Comparison of ENCODE assay signal across 19 mouse cellular contexts in the genomic region with DNA sequence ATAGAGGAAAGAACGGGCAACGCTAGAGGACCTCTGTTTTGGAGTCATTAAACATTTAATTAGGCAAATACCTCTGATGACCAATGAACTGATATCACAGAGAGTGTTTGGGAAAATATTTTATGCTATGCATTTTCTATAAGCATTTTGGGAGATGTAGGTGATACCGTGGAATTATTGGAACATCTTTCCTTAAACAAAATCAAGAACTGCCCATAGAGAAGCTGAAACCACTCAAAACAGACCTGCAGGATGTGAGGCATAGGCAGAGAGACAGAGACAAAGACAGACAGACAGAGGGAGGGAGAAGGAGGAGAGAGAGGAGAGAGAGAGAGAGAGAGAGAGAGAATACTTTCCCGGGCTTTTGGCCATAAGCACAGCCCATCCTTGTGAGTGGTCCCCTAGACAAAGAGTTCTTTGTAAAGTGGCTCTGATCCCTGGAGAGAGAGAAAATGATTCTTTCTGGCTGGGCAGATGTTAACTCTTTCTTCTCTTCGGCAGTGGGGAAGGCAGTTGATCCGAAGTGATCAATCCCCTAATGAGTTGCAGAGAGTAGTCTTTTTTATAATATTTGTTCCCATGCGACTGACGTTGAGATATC. TPM values are rescaled to one million over a fixed set of nuclear protein-coding genes. Genes with fewer than 3 reads are reported as not detected.
DNase-seq lines count a peak whose midpoint lies in the region; ATAC-seq and TF ChIP-seq lines count a peak whose summit lies in the region.
"Had no signal": no experiment of that assay in that cellular context is flagged by ENCODE, and none has a peak within 500 bp of the region (broad histone marks: within the 10 kb centered on the region; RNA-seq: fewer than 3 reads in every experiment).

No protein-coding gene starts in this region.

- H3K36me3 ChIP-seq in hindbrain, embryonic 10.5 days, result no peaks in the 10 kb centered on the region
- no peaks in the 10 kb centered on the region for H3K36me3 ChIP-seq in hindbrain, embryonic 13.5 days
- no peaks in the 10 kb centered on the region for H3K36me3 ChIP-seq in forebrain, postnatal 0 days (ENCODE audit: insufficient read depth)
- H3K36me3 ChIP-seq in neural tube, embryonic 13.5 days, result no peaks in the 10 kb centered on the region
- H3K36me3 ChIP-seq in heart, adult 2 months (ENCODE audit: control insufficient read depth, insufficient read depth, low read length), result no peaks in the 10 kb centered on the region
- H3K36me3 ChIP-seq: heart, embryonic 10.5 days; limb, embryonic 12.5 days; liver, embryonic 15.5 days had no signal

- peak; percentile 19 for DNase-seq in hindbrain, embryonic 10.5 days (ENCODE audit: low spot score)
- peak; percentile 35 for DNase-seq in embryo, embryonic 10 days (ENCODE audit: low spot score)
- no peak for DNase-seq in forebrain, postnatal 0 days
- no peak for DNase-seq in urinary bladder, postnatal 14 days (ENCODE audit: low spot score)
- no peak for DNase-seq in heart, adult 2 months
- no peak for DNase-seq in MN1 (ENCODE audit: low spot score)
- DNase-seq: adrenal gland, postnatal 25 days; cerebellum, postnatal 36 days; kidney, postnatal 25 days had no signal

- no peaks in the 10 kb centered on the region for H3K9me3 ChIP-seq in hindbrain, embryonic 10.5 days
- no peaks in the 10 kb centered on the region for H3K9me3 ChIP-seq in hindbrain, embryonic 13.5 days
- no peaks in the 10 kb centered on the region for H3K9me3 ChIP-seq in forebrain, postnatal 0 days (ENCODE audit: low read length)
- H3K9me3 ChIP-seq in neural tube, embryonic 13.5 days, result no peaks in the 10 kb centered on the region
- H3K9me3 ChIP-seq: heart, embryonic 10.5 days; limb, embryonic 12.5 days; liver, embryonic 15.5 days had no signal

- intact Hi-C loops in heart, adult 2 months (cut with DNase I), result no loop called here

- no peaks in the 10 kb centered on the region for H3K79me2 ChIP-seq in heart, adult 2 months (replicated peaks; ENCODE audit: control insufficient read depth, insufficient read depth, low read length)

- no peak for TF ChIP-seq POLR2A in heart, adult 2 months (IDR thresholded peaks at IDR 0.05; ENCODE audit: insufficient read depth, low read depth, low read length)

- peak overlapping the region; percentile 82 for H3K27ac ChIP-seq in hindbrain, embryonic 10.5 days
- H3K27ac ChIP-seq in hindbrain, embryonic 13.5 days, result no peak overlapping the region
- H3K27ac ChIP-seq in forebrain, postnatal 0 days (ENCODE audit: low read depth, low read length), result no peak overlapping the region
- no peak overlapping the region for H3K27ac ChIP-seq in neural tube, embryonic 13.5 days (replicated peaks)
- no peak overlapping the region for H3K27ac ChIP-seq in heart, adult 2 months
- H3K27ac ChIP-seq: heart, embryonic 10.5 days; limb, embryonic 12.5 days; liver, embryonic 15.5 days; macrophage had no signal

- TF ChIP-seq EP300 in heart, adult 2 months (IDR thresholded peaks at IDR 0.05; ENCODE audit: insufficient read depth, low read depth, low read length), result no peak

- no peak for TF ChIP-seq CTCF in forebrain, postnatal 0 days (IDR thresholded peaks at IDR 0.05; ENCODE audit: low read depth)
- no peak for TF ChIP-seq CTCF in heart, adult 2 months (IDR thresholded peaks at IDR 0.05)

- 52% methylated on average over 8 of the region's 8 CpGs for WGBS in hindbrain, embryonic 10.5 days
- 40% methylated on average over 8 of the region's 8 CpGs for WGBS in hindbrain, embryonic 13.5 days
- WGBS in forebrain, postnatal 0 days, result 23% methylated on average over 8 of the region's 8 CpGs
- 44% methylated on average over 8 of the region's 8 CpGs for WGBS in neural tube, embryonic 13.5 days
- WGBS in heart, adult 2 months, result 72% methylated on average over 8 of the region's 8 CpGs

- no peak overlapping the region for H3K9ac ChIP-seq in hindbrain, embryonic 13.5 days
- no peak overlapping the region for H3K9ac ChIP-seq in forebrain, postnatal 0 days
- H3K9ac ChIP-seq in neural tube, embryonic 13.5 days, result no peak overlapping the region
- H3K9ac ChIP-seq in heart, adult 2 months (ENCODE audit: low read depth, low read length), result no peak overlapping the region
- H3K9ac ChIP-seq: limb, embryonic 12.5 days; liver, embryonic 15.5 days had no signal

- H3K4me3 ChIP-seq in hindbrain, embryonic 10.5 days, result no peak overlapping the region
- H3K4me3 ChIP-seq in hindbrain, embryonic 13.5 days, result no peak overlapping the region
- no peak overlapping the region for H3K4me3 ChIP-seq in forebrain, postnatal 0 days (ENCODE audit: low read depth, low read length)
- no peak overlapping the region for H3K4me3 ChIP-seq in neural tube, embryonic 13.5 days
- H3K4me3 ChIP-seq in heart, adult 2 months, result no peak overlapping the region
- H3K4me3 ChIP-seq: heart, embryonic 10.5 days; limb, embryonic 12.5 days; liver, embryonic 15.5 days; myocyte had no signal

- ATAC-seq in hindbrain, embryonic 13.5 days (ENCODE audit: low FRiP score), result no peak
- ATAC-seq in forebrain, postnatal 0 days, result peak; percentile 69
- ATAC-seq in neural tube, embryonic 13.5 days (ENCODE audit: low read depth), result 0 out of 2 replicates have a peak, but pooled peaks have one; percentile 50
- ATAC-seq: intestine, postnatal 0 days had no signal

- no peak overlapping the region for H3K4me2 ChIP-seq in hindbrain, embryonic 13.5 days
- no peak overlapping the region for H3K4me2 ChIP-seq in forebrain, postnatal 0 days (ENCODE audit: low read depth)
- H3K4me2 ChIP-seq in neural tube, embryonic 13.5 days, result no peak overlapping the region
- H3K4me2 ChIP-seq: limb, embryonic 12.5 days; liver, embryonic 15.5 days had no signal

- H3K4me1 ChIP-seq in hindbrain, embryonic 10.5 days (replicated peaks), result peaks cover 18% of the 10 kb centered on the region
- H3K4me1 ChIP-seq in hindbrain, embryonic 13.5 days (replicated peaks), result peaks cover 13% of the 10 kb centered on the region
- 0 out of 2 replicates have a peak, but pooled peaks cover 3% of the 10 kb centered on the region for H3K4me1 ChIP-seq in forebrain, postnatal 0 days (ENCODE audit: insufficient read depth)
- peaks cover 9% of the 10 kb centered on the region; the same call in 1 of the 2 replicates for H3K4me1 ChIP-seq in neural tube, embryonic 13.5 days (replicated peaks)
- H3K4me1 ChIP-seq in heart, adult 2 months (ENCODE audit: control insufficient read depth, insufficient read depth, low read length), result no peaks in the 10 kb centered on the region
- H3K4me1 ChIP-seq: heart, embryonic 10.5 days; limb, embryonic 12.5 days; liver, embryonic 15.5 days had no signal

- no peaks in the 10 kb centered on the region for H3K27me3 ChIP-seq in hindbrain, embryonic 10.5 days (ENCODE audit: insufficient read depth, poor library complexity, severe bottlenecking)
- H3K27me3 ChIP-seq in hindbrain, embryonic 13.5 days, result no peaks in the 10 kb centered on the region
- no peaks in the 10 kb centered on the region for H3K27me3 ChIP-seq in forebrain, postnatal 0 days (ENCODE audit: insufficient read depth, low read length)
- no peaks in the 10 kb centered on the region for H3K27me3 ChIP-seq in neural tube, embryonic 13.5 days
- no peaks in the 10 kb centered on the region for H3K27me3 ChIP-seq in heart, adult 2 months (ENCODE audit: control insufficient read depth, insufficient read depth, low read length)
- H3K27me3 ChIP-seq: limb, embryonic 12.5 days; liver, embryonic 15.5 days had no signal

RNA-seq across cellular contexts. Expression of a gene that starts 43.2 kb away (rescaled TPM):
- polyA plus RNA-seq in hindbrain, embryonic 10.5 days (2016; fragmentation: Nextera tagmentation; extraction: Ambion mirVana), result 1.1 TPM in 2 replicates
- 1.1 and 1.4 TPM in 2 replicates for polyA plus RNA-seq in hindbrain, embryonic 13.5 days (2015; fragmentation: Nextera tagmentation; extraction: Ambion mirVana)
- total RNA-seq in forebrain, postnatal 0 days (2014; rRNA removed), result 10.1 and 11.7 TPM in 2 replicates
- polyA plus RNA-seq in forebrain, postnatal 0 days (2015; fragmentation: Nextera tagmentation; extraction: Ambion mirVana), result 0.53 and 0.97 TPM in 2 replicates
- polyA plus RNA-seq in neural tube, embryonic 13.5 days (2015; fragmentation: Nextera tagmentation; extraction: Ambion mirVana), result 1.1 and 1.2 TPM in 2 replicates
- total RNA-seq in heart, adult 2 months (2021), result 10 to 100 TPM; 25.0 to 48.7 TPM
- polyA plus RNA-seq in heart, adult 2 months (2012; rRNA removed), result 10.1 and 25.8 TPM in 2 replicates

RNA-seq across cellular contexts. Expression of a gene that starts 54.9 kb away (rescaled TPM):
- not detected in 2 replicates for polyA plus RNA-seq in hindbrain, embryonic 10.5 days (2016; fragmentation: Nextera tagmentation; extraction: Ambion mirVana)
- polyA plus RNA-seq in hindbrain, embryonic 13.5 days (2015; fragmentation: Nextera tagmentation; extraction: Ambion mirVana), result 0.36 and 0.60 TPM in 2 replicates
- 1.8 and 3.1 TPM in 2 replicates for total RNA-seq in forebrain, postnatal 0 days (2014; rRNA removed)
- polyA plus RNA-seq in forebrain, postnatal 0 days (2015; fragmentation: Nextera tagmentation; extraction: Ambion mirVana), result 1.2 and 1.4 TPM in 2 replicates
- polyA plus RNA-seq in neural tube, embryonic 13.5 days (2015; fragmentation: Nextera tagmentation; extraction: Ambion mirVana), result 0.65 and 0.73 TPM in 2 replicates
- total RNA-seq in heart, adult 2 months (2021), result under 1 TPM in 1 of 2 experiments, not detected in 1; 0.07 TPM
- polyA plus RNA-seq in heart, adult 2 months (2012; rRNA removed), result not detected in 2 replicates
- total RNA-seq: adrenal gland, postnatal 25 days; gastrocnemius, adult 8-10 months; heart, postnatal 25 days had no signal
- polyA plus RNA-seq: limb, embryonic 12.5 days had no signal

Comparison
In these comparisons a context has a peak if more than half of its experiments do, and no peak if none do; other contexts are left out.
1. DNase-seq: peak in hindbrain, embryonic 10.5 days (single experiment) and embryo, embryonic 10 days (single experiment); none in forebrain, postnatal 0 days (single experiment), urinary bladder, postnatal 14 days (single experiment), heart, adult 2 months (0 of 2) and MN1 (single experiment).